Mouse (Mus musculus) C2C12 (cell line): ENCODE measurements around the gene Rad51. TPM values are rescaled to one million over a fixed set of nuclear protein-coding genes. Genes with fewer than 3 reads are reported as not detected.
A peak's percentile ranks its signal among the peaks of the same experiment; 100 is the strongest.

ENCODE experiments used
- H3K27me3 ChIP-seq: one replicate; pipeline ENCODE4 v1.6.1; 2011; ENCODE audit not compliant: control insufficient read depth, insufficient read depth, insufficient read length
- H3K36me3 ChIP-seq: one replicate; pipeline ENCODE4 v1.6.1; 2011; ENCODE audit not compliant: control insufficient read depth, insufficient read depth
- H3K4me3 ChIP-seq: one replicate; pipeline ENCODE4 v1.5.1; 2011; ENCODE audit warnings: mild to moderate bottlenecking, control low read depth; ENCODE audit not compliant: poor library complexity, insufficient read depth, severe bottlenecking
- H3K79me2 ChIP-seq: one replicate; pipeline ENCODE4 v1.6.1; 2011; ENCODE audit not compliant: control insufficient read depth, insufficient read depth
- H3K79me3 ChIP-seq: one replicate; pipeline ENCODE4 v1.6.1; 2011; ENCODE audit warnings: low read depth, control low read depth
- H3ac ChIP-seq: one replicate; pipeline ENCODE3; 2011; ENCODE audit warnings: low read depth; ENCODE audit not compliant: control insufficient read depth, insufficient read length
- CEBPB ChIP-seq: IDR thresholded peaks from one replicate; pipeline ENCODE4 v1.6.1; 2011; ENCODE audit warnings: low read depth, mild to moderate bottlenecking, control low read depth, moderate library complexity
- CTCF ChIP-seq: IDR thresholded peaks from one replicate; pipeline ENCODE4 v1.5.1; 2011; ENCODE audit not compliant: control insufficient read depth, insufficient read depth, insufficient read length
- FOSL1 ChIP-seq: IDR thresholded peaks from one replicate; pipeline ENCODE4 v1.8.0; 2011; ENCODE audit warnings: mild to moderate bottlenecking, low read length; ENCODE audit not compliant: poor library complexity, insufficient read depth, severe bottlenecking
- MAX ChIP-seq: IDR thresholded peaks from one replicate; pipeline ENCODE4 v1.6.1; 2011; ENCODE audit warnings: mild to moderate bottlenecking, control low read depth
- MYOD1 ChIP-seq: IDR thresholded peaks from one replicate; pipeline ENCODE4 v1.6.1; 2011; ENCODE audit warnings: low read depth; ENCODE audit not compliant: control insufficient read depth, insufficient read length
- MYOG ChIP-seq: IDR thresholded peaks from one replicate; pipeline ENCODE4 v1.6.1; 2011; ENCODE audit not compliant: control insufficient read depth, insufficient read length; ENCODE audit errors: extremely low read depth
- USF1 ChIP-seq: IDR thresholded peaks from one replicate; pipeline ENCODE4 v1.6.1; 2011; ENCODE audit warnings: low read depth, mild to moderate bottlenecking, control low read depth, moderate library complexity
- polyA plus RNA-seq: library from polyadenylated mRNA; unstranded; fragments of >200 nt; fragmentation: generic; extraction: Trizol; gene quantifications from one replicate; pipeline ENCODE4 v1.2.1, GENCODE M21; 2012; ENCODE audit warnings: missing spikeins

Rad51 gene
- polyA plus RNA-seq, 1 experiment: 28.6 TPM

GRCm38 (mm10) chr2:119172862-119173576 is 60.4 kb downstream of the Rad51 start:
- H3K79me2 ChIP-seq: peaks cover 21% of the 10 kb centered on the region
- H3K36me3 ChIP-seq: peaks cover 2% of the 10 kb centered on the region
- no peaks in the 10 kb centered on the region for H3K27me3 ChIP-seq
- no peak for TF ChIP-seq CEBPB
- TF ChIP-seq MYOD1: peak; percentile 59
- no peak for TF ChIP-seq MYOG
- peak overlapping the region; percentile 27 for H3ac ChIP-seq
- H3K4me3 ChIP-seq: no peak overlapping the region
- H3K79me3 ChIP-seq: peaks cover 9% of the 10 kb centered on the region

GRCm38 (mm10) chr2:119173991-119174651 is 61.5 kb downstream of the Rad51 start, which contains the start of gene Gm14137:
Gene Gm14137 (plus strand): TSS chr2:119174509.
- Histone ChIP-seq H3K4me3 (peak within 1 kb of the TSS; percentile 31), H3K79me2 (peaks cover 28% of the 10 kb centered on the region), H3ac (peak within 1 kb of the TSS; percentile 45), H3K36me3 (peaks cover 11% of the 10 kb centered on the region), H3K27me3 (no peaks in the 10 kb centered on the region), H3K79me3 (peaks cover 9% of the 10 kb centered on the region)
- peak; percentile 71 for TF ChIP-seq MYOD1
- peak; percentile 92 for TF ChIP-seq MAX
- no peak for TF ChIP-seq CTCF
- peak; percentile 52 for TF ChIP-seq FOSL1
- peak; percentile 72 for TF ChIP-seq CEBPB
- TF ChIP-seq MYOG: no peak
- no peak for TF ChIP-seq USF1

GRCm38 (mm10) chr2:119174866-119175265 is 62.3 kb downstream of the Rad51 start:
- Histone ChIP-seq H3K4me3 (peak overlapping the region; percentile 31), H3ac (peak overlapping the region; percentile 45), H3K27me3 (no peaks in the 10 kb centered on the region), H3K79me3 (peaks cover 9% of the 10 kb centered on the region), H3K79me2 (peaks cover 28% of the 10 kb centered on the region), H3K36me3 (peaks cover 11% of the 10 kb centered on the region)
- TF ChIP-seq MYOD1: no peak
- no peak for TF ChIP-seq CTCF
- peak; percentile 17 for TF ChIP-seq MAX
- TF ChIP-seq FOSL1: no peak
- no peak for TF ChIP-seq MYOG
- no peak for TF ChIP-seq CEBPB
- no peak for TF ChIP-seq USF1

DNA sequence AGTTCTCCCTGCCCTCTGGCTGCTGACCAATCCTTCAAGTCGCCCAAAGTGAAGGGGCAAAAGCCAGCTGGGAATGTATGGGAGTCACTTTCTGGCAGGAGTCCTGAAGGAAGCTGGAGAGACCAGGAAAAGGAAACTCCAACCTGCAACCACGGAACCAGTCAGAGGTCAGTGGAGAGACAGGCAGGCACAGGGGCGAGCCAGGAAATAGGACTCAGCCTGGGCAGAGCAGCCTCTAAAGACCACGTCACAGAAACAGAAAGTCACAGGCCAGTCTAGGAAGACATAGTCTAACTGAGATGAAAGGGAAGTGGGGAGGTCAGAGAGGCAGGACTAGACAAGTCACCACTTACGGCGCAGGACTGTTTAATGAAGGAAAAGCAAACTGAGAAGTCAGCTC is 63.0 kb downstream of the Rad51 start:
- peak overlapping the region; percentile 6 for H3ac ChIP-seq
- peaks cover 9% of the 10 kb centered on the region for H3K79me3 ChIP-seq
- peaks cover 11% of the 10 kb centered on the region for H3K36me3 ChIP-seq
- H3K4me3 ChIP-seq: peak overlapping the region; percentile 31
- TF ChIP-seq FOSL1 (no peak), CEBPB (no peak), MAX (no peak), USF1 (no peak), CTCF (no peak), MYOD1 (no peak), MYOG (no peak)
- no peaks in the 10 kb centered on the region for H3K27me3 ChIP-seq
- peaks cover 28% of the 10 kb centered on the region for H3K79me2 ChIP-seq

- Histone ChIP-seq H3K79me2 (peaks cover 28% of the 10 kb centered on the region), H3K79me3 (peaks cover 9% of the 10 kb centered on the region), H3K27me3 (no peaks in the 10 kb centered on the region), H3ac (no peak overlapping the region), H3K36me3 (peaks cover 11% of the 10 kb centered on the region), H3K4me3 (peak overlapping the region; percentile 2)
- TF ChIP-seq FOSL1: no peak
- no peak for TF ChIP-seq CTCF
- TF ChIP-seq USF1: no peak
- no peak for TF ChIP-seq CEBPB
These were observed 64.2 kb downstream of the Rad51 start for GRCm38 (mm10) chr2:119176761-119177160.
